Mouse (Mus musculus): ENCODE data around the gene Eya2. TPM values are rescaled to one million over a fixed set of nuclear protein-coding genes. Genes with fewer than 3 reads are reported as not detected.
A peak's percentile ranks its signal among the peaks of the same experiment; 100 is the strongest.

Gene Eya2
- polyA plus RNA-seq, 1 experiment from 2014 or later = 27.2 TPM

DNA sequence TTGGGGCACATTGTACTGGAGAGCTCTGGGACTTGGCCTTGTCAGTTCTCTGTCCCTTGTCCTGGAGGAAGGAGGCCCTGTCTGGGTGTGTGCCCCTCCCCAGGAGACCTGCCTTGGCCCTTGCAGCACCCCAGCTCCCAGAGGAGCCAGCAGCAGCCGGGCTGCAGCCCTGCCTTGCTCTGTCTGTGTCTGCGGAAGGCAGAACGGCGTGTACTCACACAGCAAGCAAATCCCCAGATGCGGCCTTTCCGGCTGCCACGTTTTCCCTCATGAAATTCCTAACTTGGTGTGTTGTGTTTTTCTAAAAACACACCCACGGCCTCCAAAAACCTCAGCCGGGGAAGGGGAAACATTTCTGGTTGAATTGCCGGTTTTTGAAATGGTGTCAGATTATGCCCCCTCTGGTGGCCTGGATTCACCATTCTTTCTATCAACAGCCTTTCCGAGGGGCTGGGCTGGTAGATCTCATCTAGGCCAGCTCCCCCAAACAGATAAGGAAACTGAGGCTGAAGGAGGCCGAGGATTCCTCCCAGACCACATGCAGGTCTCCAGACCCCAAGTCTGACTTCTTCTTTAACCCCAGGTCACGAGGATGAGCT, 19.0 kb downstream of the Eya2 start:
- Histone ChIP-seq H3K27me3 (ENCODE audit: control insufficient read depth, insufficient read depth, low read length) (no peaks in the 10 kb centered on the region), H3K36me3 (replicated peaks; ENCODE audit: control insufficient read depth, insufficient read depth, low read depth, low read length) (no peaks in the 10 kb centered on the region), H3K4me1 (ENCODE audit: control insufficient read depth, insufficient read depth, low read length) (no peaks in the 10 kb centered on the region), H3K4me3 (ENCODE audit: low read depth, low read length) (no peak overlapping the region), H3K4me2 (ENCODE audit: low read depth, low read length) (no peak overlapping the region), H3K9ac (replicated peaks; ENCODE audit: low read length) (no peak overlapping the region), H3K9me3 (replicated peaks; ENCODE audit: control insufficient read depth, low read length) (no peaks in the 10 kb centered on the region), H3K27ac (replicated peaks; ENCODE audit: low read depth, low read length) (no peak overlapping the region)
- ATAC-seq (replicated peaks; ENCODE audit: insufficient number of reproducible peaks, low FRiP score, low TSS enrichment, low read depth) (no peak), DNase-seq (ENCODE audit: low spot score) (no peak)
- 61% methylated on average over 13 of the region's 13 CpGs for WGBS

DNA sequence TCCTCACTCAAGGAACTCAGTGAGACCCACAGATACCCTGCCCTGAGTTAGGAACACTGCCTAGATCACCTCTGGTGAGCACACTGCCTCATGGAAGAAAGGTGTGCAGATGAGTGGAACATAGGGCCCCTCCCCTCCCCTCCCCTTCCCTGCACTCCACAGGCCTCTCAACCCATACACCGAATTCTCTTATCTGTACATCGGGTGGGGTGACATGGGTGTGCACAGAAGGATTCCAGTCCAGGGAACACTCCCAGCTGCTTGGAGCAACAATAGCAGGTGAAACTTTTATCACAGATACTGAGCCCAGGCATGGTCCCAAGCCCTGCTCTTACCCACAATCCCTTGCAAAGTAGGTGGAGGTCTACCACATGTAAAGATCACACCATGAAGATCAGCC, 26.7 kb downstream of the Eya2 start:
- Histone ChIP-seq H3K9me3 (replicated peaks; ENCODE audit: control insufficient read depth, low read length) (no peaks in the 10 kb centered on the region), H3K27ac (replicated peaks; ENCODE audit: low read depth, low read length) (no peak overlapping the region), H3K9ac (replicated peaks; ENCODE audit: low read length) (no peak overlapping the region), H3K27me3 (ENCODE audit: control insufficient read depth, insufficient read depth, low read length) (no peaks in the 10 kb centered on the region), H3K4me2 (ENCODE audit: low read depth, low read length) (no peak overlapping the region), H3K4me1 (ENCODE audit: control insufficient read depth, insufficient read depth, low read length) (no peaks in the 10 kb centered on the region), H3K4me3 (ENCODE audit: low read depth, low read length) (no peak overlapping the region), H3K36me3 (replicated peaks; ENCODE audit: control insufficient read depth, insufficient read depth, low read depth, low read length) (no peaks in the 10 kb centered on the region)
- WGBS = 100% methylated on average over 2 of the region's 2 CpGs
- ATAC-seq (replicated peaks; ENCODE audit: insufficient number of reproducible peaks, low FRiP score, low TSS enrichment, low read depth) (no peak), DNase-seq (ENCODE audit: low spot score) (no peak)

DNA sequence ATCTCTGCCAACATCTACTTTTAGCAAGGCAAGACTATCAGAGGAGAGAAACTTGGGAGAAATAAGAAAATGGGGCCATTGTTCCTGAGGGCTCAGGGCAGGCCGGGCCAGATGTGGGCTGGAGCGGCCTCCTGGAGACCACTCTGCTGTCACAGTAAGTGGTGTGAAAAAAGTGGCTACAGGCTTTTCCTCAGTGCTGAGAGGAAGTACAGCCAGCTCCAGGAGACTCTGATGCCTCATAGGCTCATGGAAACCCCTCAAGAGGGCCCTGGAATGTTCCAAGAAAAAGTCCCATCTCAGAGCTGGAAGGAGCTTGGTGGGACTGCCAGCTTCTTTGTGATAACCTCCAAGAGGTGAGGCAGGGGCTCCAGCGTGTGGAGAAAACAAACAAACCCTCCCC, 27.8 kb downstream of the Eya2 start:
- ATAC-seq (replicated peaks; ENCODE audit: insufficient number of reproducible peaks, low FRiP score, low TSS enrichment, low read depth) = no peak
- Histone ChIP-seq H3K4me3 (ENCODE audit: low read depth, low read length) (no peak overlapping the region), H3K27me3 (ENCODE audit: control insufficient read depth, insufficient read depth, low read length) (no peaks in the 10 kb centered on the region), H3K4me2 (ENCODE audit: low read depth, low read length) (no peak overlapping the region), H3K36me3 (replicated peaks; ENCODE audit: control insufficient read depth, insufficient read depth, low read depth, low read length) (no peaks in the 10 kb centered on the region), H3K9ac (replicated peaks; ENCODE audit: low read length) (no peak overlapping the region), H3K9me3 (replicated peaks; ENCODE audit: control insufficient read depth, low read length) (no peaks in the 10 kb centered on the region), H3K4me1 (ENCODE audit: control insufficient read depth, insufficient read depth, low read length) (no peaks in the 10 kb centered on the region), H3K27ac (replicated peaks; ENCODE audit: low read depth, low read length) (0 out of 2 replicates have a peak overlapping the region, but pooled peaks have one; percentile 28)
- no peak for DNase-seq (ENCODE audit: low spot score)
- WGBS = 42% methylated on average over 3 of the region's 3 CpGs

DNA sequence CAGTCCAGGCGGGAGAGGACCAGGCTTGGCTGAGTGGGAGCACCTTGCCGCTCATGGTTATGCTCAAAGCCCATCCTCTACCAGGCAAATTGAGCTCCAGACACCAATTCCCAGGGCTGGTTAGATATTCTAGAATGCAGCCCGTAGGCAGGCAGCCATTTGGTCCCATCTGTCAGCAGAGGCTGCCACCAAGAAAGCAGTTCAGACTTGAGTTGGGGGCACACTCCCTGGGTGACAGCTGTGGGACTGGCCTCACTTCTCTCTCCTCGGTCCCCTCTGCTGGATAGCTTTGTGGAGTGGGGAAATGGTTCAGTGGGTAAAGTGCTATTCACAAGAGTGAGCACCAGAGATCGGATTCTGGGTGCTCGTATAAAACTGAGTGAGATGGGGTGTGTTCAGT, 32.0 kb downstream of the Eya2 start:
- ATAC-seq (replicated peaks; ENCODE audit: insufficient number of reproducible peaks, low FRiP score, low TSS enrichment, low read depth) (no peak), DNase-seq (ENCODE audit: low spot score) (no peak)
- Histone ChIP-seq H3K9ac (replicated peaks; ENCODE audit: low read length) (no peak overlapping the region), H3K36me3 (replicated peaks; ENCODE audit: control insufficient read depth, insufficient read depth, low read depth, low read length) (no peaks in the 10 kb centered on the region), H3K4me3 (ENCODE audit: low read depth, low read length) (no peak overlapping the region), H3K4me1 (ENCODE audit: control insufficient read depth, insufficient read depth, low read length) (no peaks in the 10 kb centered on the region), H3K9me3 (replicated peaks; ENCODE audit: control insufficient read depth, low read length) (no peaks in the 10 kb centered on the region), H3K27ac (replicated peaks; ENCODE audit: low read depth, low read length) (no peak overlapping the region), H3K27me3 (ENCODE audit: control insufficient read depth, insufficient read depth, low read length) (no peaks in the 10 kb centered on the region), H3K4me2 (ENCODE audit: low read depth, low read length) (no peak overlapping the region)
- WGBS = 83% methylated on average over 6 of the region's 6 CpGs

DNA sequence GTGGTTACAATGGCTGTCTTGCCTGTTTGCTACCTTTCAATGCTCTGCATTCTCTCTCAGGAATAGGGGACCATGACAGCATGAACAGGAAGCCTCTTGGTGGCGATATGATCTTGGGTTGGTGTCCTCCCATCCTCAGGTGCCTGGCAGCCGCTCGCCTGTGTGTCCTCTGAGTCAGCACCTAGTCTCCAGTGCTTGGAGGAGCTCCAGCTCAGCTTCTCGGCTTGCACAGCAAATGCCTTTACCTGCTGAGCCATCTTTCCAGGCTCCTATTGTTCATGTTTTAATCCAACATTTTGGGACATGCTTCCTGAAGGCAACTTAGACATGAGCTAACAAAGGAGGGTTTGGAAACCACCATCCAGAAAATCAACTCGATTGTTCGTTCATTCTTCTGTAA, 33.1 kb downstream of the Eya2 start:
- DNase-seq (ENCODE audit: low spot score) (no peak), ATAC-seq (replicated peaks; ENCODE audit: insufficient number of reproducible peaks, low FRiP score, low TSS enrichment, low read depth) (no peak)
- H3K9ac ChIP-seq (replicated peaks; ENCODE audit: low read length) = no peak overlapping the region
- 80% methylated on average over 6 of the region's 6 CpGs for WGBS
- no peak overlapping the region for H3K4me3 ChIP-seq (ENCODE audit: low read depth, low read length)
- no peaks in the 10 kb centered on the region for H3K27me3 ChIP-seq (ENCODE audit: control insufficient read depth, insufficient read depth, low read length)
- no peaks in the 10 kb centered on the region for H3K4me1 ChIP-seq (ENCODE audit: control insufficient read depth, insufficient read depth, low read length)
- H3K36me3 ChIP-seq (replicated peaks; ENCODE audit: control insufficient read depth, insufficient read depth, low read depth, low read length) = no peaks in the 10 kb centered on the region
- no peak overlapping the region for H3K27ac ChIP-seq (replicated peaks; ENCODE audit: low read depth, low read length)
- no peak overlapping the region for H3K4me2 ChIP-seq (ENCODE audit: low read depth, low read length)
- H3K9me3 ChIP-seq (replicated peaks; ENCODE audit: control insufficient read depth, low read length) = no peaks in the 10 kb centered on the region

DNA sequence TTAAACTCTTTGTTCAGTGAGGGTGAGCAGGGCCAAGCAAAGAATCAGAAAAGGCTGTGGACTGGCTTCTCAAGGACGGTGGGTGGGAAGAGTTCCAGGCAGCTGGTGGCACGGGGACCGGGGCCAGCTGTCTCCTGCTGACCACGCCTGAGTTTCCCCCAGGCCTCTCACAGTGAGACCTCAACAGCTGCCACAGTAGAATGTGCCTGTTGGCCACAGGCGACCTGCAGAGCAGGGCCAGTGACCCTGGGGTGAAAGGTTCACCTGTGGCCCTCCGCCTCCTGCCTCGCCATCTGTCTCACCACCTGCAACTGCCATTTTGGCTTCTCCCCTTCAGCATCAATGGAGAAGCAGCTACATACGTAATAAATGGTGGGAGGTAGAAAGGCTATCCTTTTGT, 35.1 kb downstream of the Eya2 start:
- ATAC-seq (replicated peaks; ENCODE audit: insufficient number of reproducible peaks, low FRiP score, low TSS enrichment, low read depth) = no peak
- Histone ChIP-seq H3K9me3 (replicated peaks; ENCODE audit: control insufficient read depth, low read length) (no peaks in the 10 kb centered on the region), H3K27ac (replicated peaks; ENCODE audit: low read depth, low read length) (no peak overlapping the region), H3K4me3 (ENCODE audit: low read depth, low read length) (no peak overlapping the region), H3K36me3 (replicated peaks; ENCODE audit: control insufficient read depth, insufficient read depth, low read depth, low read length) (no peaks in the 10 kb centered on the region), H3K4me1 (ENCODE audit: control insufficient read depth, insufficient read depth, low read length) (no peaks in the 10 kb centered on the region), H3K4me2 (ENCODE audit: low read depth, low read length) (no peak overlapping the region), H3K9ac (replicated peaks; ENCODE audit: low read length) (no peak overlapping the region), H3K27me3 (ENCODE audit: control insufficient read depth, insufficient read depth, low read length) (no peaks in the 10 kb centered on the region)
- WGBS = 36% methylated on average over 8 of the region's 8 CpGs
- no peak for DNase-seq (ENCODE audit: low spot score)

DNA sequence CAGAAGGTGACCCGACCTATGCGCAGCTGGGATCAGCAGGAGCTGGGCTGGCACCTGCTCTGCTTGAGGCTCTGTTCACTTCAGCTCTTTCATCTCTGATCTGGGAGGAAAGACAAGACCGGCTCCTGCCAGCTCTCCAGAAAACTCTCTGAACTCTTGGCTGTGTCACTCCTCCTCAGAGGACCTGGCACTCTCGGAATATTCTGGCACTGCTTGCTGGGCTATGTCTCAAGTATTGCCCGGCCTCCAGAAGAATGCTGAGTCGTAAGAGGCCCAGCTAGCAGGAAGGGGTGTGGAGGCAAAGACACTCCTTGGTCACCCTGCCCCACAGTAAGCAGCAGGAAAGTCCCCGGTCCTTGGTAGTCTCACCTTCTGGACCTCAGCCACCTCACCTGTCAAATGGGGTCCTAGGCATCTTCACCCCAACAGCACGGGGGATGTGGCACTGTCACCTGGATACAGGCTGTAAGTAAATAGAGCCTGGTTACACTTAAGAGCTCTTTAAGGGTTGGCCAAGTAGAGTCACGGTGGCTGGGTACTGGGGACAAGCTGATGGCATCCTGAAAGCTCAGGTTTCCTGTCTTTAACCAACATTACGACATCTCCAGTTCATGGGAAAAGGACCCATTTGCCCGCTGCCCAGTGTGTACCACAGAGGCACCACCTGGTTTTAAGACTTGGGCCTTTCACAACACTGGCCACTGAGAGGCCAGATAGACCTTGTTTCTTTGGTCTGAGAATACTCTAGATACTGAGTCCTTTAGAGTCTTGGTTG, 38.4 kb downstream of the Eya2 start:
- Histone ChIP-seq H3K9me3 (replicated peaks; ENCODE audit: control insufficient read depth, low read length) (no peaks in the 10 kb centered on the region), H3K27me3 (ENCODE audit: control insufficient read depth, insufficient read depth, low read length) (no peaks in the 10 kb centered on the region), H3K4me3 (ENCODE audit: low read depth, low read length) (no peak overlapping the region), H3K27ac (replicated peaks; ENCODE audit: low read depth, low read length) (no peak overlapping the region), H3K4me1 (ENCODE audit: control insufficient read depth, insufficient read depth, low read length) (no peaks in the 10 kb centered on the region), H3K36me3 (replicated peaks; ENCODE audit: control insufficient read depth, insufficient read depth, low read depth, low read length) (no peaks in the 10 kb centered on the region), H3K9ac (replicated peaks; ENCODE audit: low read length) (no peak overlapping the region), H3K4me2 (ENCODE audit: low read depth, low read length) (no peak overlapping the region)
- ATAC-seq (replicated peaks; ENCODE audit: insufficient number of reproducible peaks, low FRiP score, low TSS enrichment, low read depth) (no peak), DNase-seq (ENCODE audit: low spot score) (no peak)
- WGBS = 77% methylated on average over 11 of the region's 11 CpGs

DNA sequence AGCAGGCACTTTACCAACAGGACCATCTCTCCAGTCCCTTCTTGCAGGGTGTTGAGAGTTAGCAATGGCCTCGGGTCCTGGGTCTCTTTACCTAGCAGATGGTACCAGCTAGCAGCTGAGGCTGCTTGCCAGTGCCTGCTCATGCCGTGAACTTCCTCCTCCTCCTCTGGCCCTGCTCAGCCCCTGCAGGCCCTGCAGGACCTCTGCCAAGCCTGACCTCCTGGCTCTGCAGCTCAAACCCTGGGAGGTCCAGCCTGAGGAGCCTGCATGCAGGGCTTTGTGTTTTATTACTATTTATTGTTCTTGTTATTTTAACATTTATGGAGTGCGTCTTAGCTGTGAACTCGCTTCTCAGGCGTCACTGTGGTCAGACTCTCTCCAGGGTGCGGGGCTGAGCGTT, 39.6 kb downstream of the Eya2 start:
- H3K4me3 ChIP-seq (ENCODE audit: low read depth, low read length) = no peak overlapping the region
- no peak overlapping the region for H3K9ac ChIP-seq (replicated peaks; ENCODE audit: low read length)
- no peak overlapping the region for H3K27ac ChIP-seq (replicated peaks; ENCODE audit: low read depth, low read length)
- H3K36me3 ChIP-seq (replicated peaks; ENCODE audit: control insufficient read depth, insufficient read depth, low read depth, low read length) = no peaks in the 10 kb centered on the region
- DNase-seq (ENCODE audit: low spot score) = no peak
- WGBS = 59% methylated on average over 7 of the region's 7 CpGs
- no peak overlapping the region for H3K4me2 ChIP-seq (ENCODE audit: low read depth, low read length)
- no peaks in the 10 kb centered on the region for H3K4me1 ChIP-seq (ENCODE audit: control insufficient read depth, insufficient read depth, low read length)
- H3K9me3 ChIP-seq (replicated peaks; ENCODE audit: control insufficient read depth, low read length) = no peaks in the 10 kb centered on the region
- ATAC-seq (replicated peaks; ENCODE audit: insufficient number of reproducible peaks, low FRiP score, low TSS enrichment, low read depth) = no peak
- H3K27me3 ChIP-seq (ENCODE audit: control insufficient read depth, insufficient read depth, low read length) = no peaks in the 10 kb centered on the region

Measured in embryonic facial prominence, embryonic 11.5 days (tissue).